Mouse (Mus musculus) stomach, postnatal 0 days (tissue): ENCODE data around the gene Ston1.

Experiments
- CTCF ChIP-seq: IDR thresholded peaks from 2 replicates; pipeline ENCODE4 v1.5.1; 2016; ENCODE audit warnings: antibody characterized with exemption, low read depth, mild to moderate bottlenecking, moderate library complexity
- EP300 ChIP-seq: optimal IDR thresholded peaks from 2 replicates; pipeline ENCODE3; 2016; ENCODE audit warnings: antibody characterized with exemption

DNA sequence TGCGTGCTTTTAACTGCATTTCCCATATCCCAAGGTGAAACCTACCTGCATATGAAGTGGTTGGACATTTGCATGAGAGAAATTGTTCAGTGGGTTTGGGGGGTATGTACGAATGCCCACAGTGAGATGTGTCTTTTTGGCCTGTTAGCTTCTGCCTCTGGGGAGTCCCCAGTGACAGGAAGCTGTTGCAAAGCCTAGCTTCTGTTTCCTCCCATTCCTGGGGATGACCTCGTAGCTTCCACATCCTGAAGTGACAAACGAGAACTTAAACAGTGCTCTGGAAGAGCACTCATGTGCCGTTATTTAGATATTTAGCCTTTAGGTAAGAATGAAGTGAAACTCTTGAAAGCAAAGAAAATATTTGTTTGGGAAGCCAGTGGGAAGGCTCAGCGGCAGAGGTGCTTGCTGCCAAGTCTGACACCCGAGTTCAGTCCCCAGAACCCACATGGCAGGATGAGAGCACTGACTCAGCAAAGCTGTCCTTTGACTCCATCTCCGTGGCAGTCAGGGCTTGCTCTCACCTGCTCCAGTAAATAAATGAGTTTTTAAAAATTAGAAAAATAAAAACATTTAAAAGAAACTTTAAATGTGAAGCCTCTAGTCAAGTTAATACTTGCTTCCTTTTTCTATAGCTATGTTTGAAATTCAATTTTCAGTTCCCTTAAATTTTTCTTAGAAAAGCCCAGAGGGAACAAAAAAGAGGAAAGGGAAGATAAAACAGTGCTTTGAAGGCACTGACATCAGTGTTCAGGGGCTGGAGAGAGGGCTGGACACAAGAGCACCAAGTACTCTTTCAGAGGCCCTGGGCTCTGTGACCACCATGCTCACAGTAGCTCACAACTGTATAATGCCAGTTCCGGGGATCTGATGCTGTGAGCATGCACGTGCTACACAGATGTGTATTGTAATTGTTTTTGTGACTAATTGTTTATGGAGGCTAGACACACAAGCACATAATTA lies 46.2 kb upstream of the Ston1 start:
- TF ChIP-seq EP300 (no peak), CTCF (no peak)
